Mouse (Mus musculus) stomach, postnatal 0 days (tissue): ENCODE measurements around the gene Kif26b. TPM values are rescaled to one million over a fixed set of nuclear protein-coding genes. Genes with fewer than 3 reads are reported as not detected.

Experiments used
- ATAC-seq: fragments of 200-750 bp; cut with Nextera tagmentation; 2 replicates; pipeline ENCODE4 v1.8.0; 2017; ENCODE audit not compliant: low FRiP score, low TSS enrichment
- DNase-seq: peaks from one replicate; pipeline ENCODE4 v3.0.0-alpha.2; 2016; ENCODE audit warnings: low spot score
- H3K27ac ChIP-seq: fragments of 300-500 bp; sonication (generic); replicated peaks from 2 replicates; pipeline ENCODE4 v1.5.1; 2014; ENCODE audit warnings: mild to moderate bottlenecking, control low read depth
- H3K27me3 ChIP-seq: fragments of 300-500 bp; sonication (generic); 2 replicates; pipeline ENCODE4 v1.6.1; 2014; ENCODE audit warnings: low read length; ENCODE audit not compliant: control insufficient read depth, insufficient read depth
- H3K36me3 ChIP-seq: fragments of 300-500 bp; sonication (generic); 2 replicates; pipeline ENCODE4 v1.6.1; 2014; ENCODE audit warnings: low read length, mixed read lengths; ENCODE audit not compliant: control insufficient read depth, insufficient read depth
- H3K4me1 ChIP-seq: fragments of 300-500 bp; sonication (generic); replicated peaks from 2 replicates; pipeline ENCODE4 v1.6.1; 2014; ENCODE audit warnings: antibody characterized with exemption; ENCODE audit not compliant: control insufficient read depth, insufficient read depth
- H3K4me2 ChIP-seq: fragments of 300-500 bp; sonication (generic); replicated peaks from 2 replicates; pipeline ENCODE4 v1.6.1; 2014; ENCODE audit warnings: low read depth, mild to moderate bottlenecking, control low read depth, moderate library complexity
- H3K4me3 ChIP-seq: fragments of 300-500 bp; sonication (generic); 2 replicates; pipeline ENCODE4 v1.5.1; 2014; ENCODE audit warnings: low read depth, low read length, control low read depth
- H3K9ac ChIP-seq: fragments of 300-500 bp; sonication (generic); 2 replicates; pipeline ENCODE4 v1.6.1; 2014; ENCODE audit warnings: mild to moderate bottlenecking, low read length, control low read depth, mixed read lengths
- H3K9me3 ChIP-seq: fragments of 300-500 bp; sonication (generic); 2 replicates; pipeline ENCODE4 v1.6.1; 2016; ENCODE audit warnings: low read length; ENCODE audit not compliant: control insufficient read depth
- CTCF ChIP-seq: IDR thresholded peaks from 2 replicates; pipeline ENCODE4 v1.5.1; 2016; ENCODE audit warnings: antibody characterized with exemption, low read depth, mild to moderate bottlenecking, moderate library complexity
- EP300 ChIP-seq: optimal IDR thresholded peaks from 2 replicates; pipeline ENCODE3; 2016; ENCODE audit warnings: antibody characterized with exemption
- WGBS: fragments of 180-500 bp; shearing (Covaris S2); extraction: QIAGEN DNeasy Blood & Tissue Kit; methylation state at CpG from one replicate; pipeline ENCODE4 v1.1.7; 2014; 5-methylcytosine and 5-hydroxymethylcytosine counted together
- polyA plus RNA-seq: library from polyadenylated mRNA; unstranded; fragments of >200 nt; fragmentation: Nextera tagmentation; extraction: Ambion mirVana; gene quantifications from 2 replicates; pipeline ENCODE4 v1.2.1, GENCODE M21; 2015

The Kif26b gene
- polyA plus RNA-seq, 1 experiment from 2014 or later, result 0.69 TPM

DNA sequence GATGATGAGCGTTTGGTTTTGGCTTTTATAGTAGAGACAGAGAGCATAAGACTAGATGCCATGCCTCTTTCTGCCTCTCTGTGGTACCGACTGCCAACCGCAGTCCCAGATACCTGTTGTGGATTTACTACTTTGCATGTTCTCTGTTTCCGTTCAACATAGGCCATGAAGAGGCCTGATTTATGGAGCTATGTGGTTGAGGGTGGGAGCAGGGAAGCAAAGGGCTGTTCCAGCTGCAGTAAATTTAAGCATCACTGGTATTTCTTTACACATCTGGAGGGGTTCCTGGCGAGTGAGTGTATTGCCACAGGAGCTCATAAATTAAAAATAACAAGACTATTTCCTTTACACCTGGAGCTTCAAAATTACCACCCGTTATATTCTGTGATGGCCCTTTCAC lies 199.3 kb downstream of the Kif26b start:
- TF ChIP-seq CTCF, result no peak
- no peak for TF ChIP-seq EP300
- WGBS, result 83% methylated on average over 6 of the region's 6 CpGs
- DNase-seq, result no peak

DNA sequence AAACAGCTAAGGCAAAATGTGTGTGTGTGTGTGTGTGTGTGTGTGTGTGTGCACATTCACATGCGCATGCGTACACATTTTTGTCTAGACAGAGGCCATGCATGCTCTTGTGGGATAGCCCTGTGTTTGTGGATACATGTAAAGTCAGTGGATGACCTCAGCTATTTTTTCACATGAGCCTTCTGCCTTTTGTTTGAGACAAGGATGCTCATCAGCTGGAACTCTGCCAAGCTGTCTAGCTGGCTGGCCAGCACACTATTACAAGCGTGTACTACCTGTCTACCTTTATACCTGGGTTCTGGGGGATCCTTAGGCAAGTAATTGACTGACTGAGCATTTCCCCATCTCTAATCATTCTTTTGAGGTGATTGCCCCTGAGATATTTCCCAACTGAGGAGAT lies 201.3 kb downstream of the Kif26b start:
- Histone ChIP-seq H3K9me3 (no peaks in the 10 kb centered on the region), H3K27me3 (no peaks in the 10 kb centered on the region), H3K27ac (no peak overlapping the region), H3K4me3 (no peak overlapping the region), H3K9ac (no peak overlapping the region), H3K36me3 (no peaks in the 10 kb centered on the region), H3K4me1 (no peaks in the 10 kb centered on the region), H3K4me2 (no peak overlapping the region)
- DNase-seq, result no peak
- TF ChIP-seq CTCF, result no peak
- no peak for TF ChIP-seq EP300
- no peak for ATAC-seq
- 92% methylated on average over 3 of the region's 3 CpGs for WGBS

More for the DNA sequence above, 199.3 kb downstream of the Kif26b start:
- H3K9ac ChIP-seq, result no peak overlapping the region
- no peak overlapping the region for H3K4me3 ChIP-seq
- no peaks in the 10 kb centered on the region for H3K9me3 ChIP-seq
- no peaks in the 10 kb centered on the region for H3K36me3 ChIP-seq
- ATAC-seq, result no peak
- H3K27ac ChIP-seq, result no peak overlapping the region
- H3K27me3 ChIP-seq, result no peaks in the 10 kb centered on the region
- no peaks in the 10 kb centered on the region for H3K4me1 ChIP-seq
- no peak overlapping the region for H3K4me2 ChIP-seq

- DNase-seq, result no peak
- no peak overlapping the region for H3K27ac ChIP-seq
Measured at GRCm38 (mm10) chr1:178733035-178733434, 204.1 kb downstream of the Kif26b start.

GRCm38 (mm10) chr1:178734576-178734975 lies 205.7 kb downstream of the Kif26b start:
- Histone ChIP-seq H3K4me3 (no peak overlapping the region), H3K4me2 (no peak overlapping the region), H3K36me3 (no peaks in the 10 kb centered on the region), H3K4me1 (no peaks in the 10 kb centered on the region), H3K9ac (no peak overlapping the region), H3K27me3 (no peaks in the 10 kb centered on the region), H3K9me3 (no peaks in the 10 kb centered on the region), H3K27ac (no peak overlapping the region)
- DNase-seq (no peak), ATAC-seq (no peak)
- TF ChIP-seq EP300, result no peak
- TF ChIP-seq CTCF, result no peak
- 68% methylated on average over 4 of the region's 4 CpGs for WGBS

More at GRCm38 (mm10) chr1:178733035-178733434, 204.1 kb downstream of the Kif26b start:
- Histone ChIP-seq H3K36me3 (no peaks in the 10 kb centered on the region), H3K4me2 (no peak overlapping the region), H3K4me1 (no peaks in the 10 kb centered on the region), H3K27me3 (no peaks in the 10 kb centered on the region), H3K9me3 (no peaks in the 10 kb centered on the region), H3K4me3 (no peak overlapping the region), H3K9ac (no peak overlapping the region)
- WGBS, result 48% methylated on average over 9 of the region's 9 CpGs
- no peak for ATAC-seq
- TF ChIP-seq CTCF (no peak), EP300 (no peak)

DNA sequence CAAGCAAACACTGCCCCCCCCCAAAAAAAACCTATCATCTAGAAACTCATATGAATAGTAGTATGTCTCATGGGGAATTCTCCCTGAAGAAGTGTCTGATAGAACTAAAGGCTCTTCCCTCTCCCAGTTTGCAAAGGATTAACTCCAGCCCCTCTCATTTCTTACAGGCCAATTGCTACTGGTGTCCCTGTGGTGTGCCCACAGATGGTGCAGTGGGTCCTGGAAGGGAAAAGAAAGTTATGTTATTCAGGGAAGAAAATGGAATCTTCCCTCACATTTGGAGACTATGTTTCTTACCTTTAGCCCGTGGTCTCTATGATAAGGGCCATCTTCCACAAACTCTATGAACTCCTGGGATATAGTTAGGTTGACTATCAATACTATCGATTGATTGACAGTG lies 208.0 kb downstream of the Kif26b start:
- no peaks in the 10 kb centered on the region for H3K27me3 ChIP-seq
- H3K27ac ChIP-seq, result no peak overlapping the region
- 84% methylated on average over 2 of the region's 2 CpGs for WGBS
- no peak overlapping the region for H3K4me2 ChIP-seq
- DNase-seq (no peak), ATAC-seq (no peak)
- H3K4me3 ChIP-seq, result no peak overlapping the region
- H3K36me3 ChIP-seq, result no peaks in the 10 kb centered on the region
- H3K9ac ChIP-seq, result no peak overlapping the region
- H3K4me1 ChIP-seq, result no peaks in the 10 kb centered on the region
- TF ChIP-seq CTCF (no peak), EP300 (no peak)
- H3K9me3 ChIP-seq, result no peaks in the 10 kb centered on the region

DNA sequence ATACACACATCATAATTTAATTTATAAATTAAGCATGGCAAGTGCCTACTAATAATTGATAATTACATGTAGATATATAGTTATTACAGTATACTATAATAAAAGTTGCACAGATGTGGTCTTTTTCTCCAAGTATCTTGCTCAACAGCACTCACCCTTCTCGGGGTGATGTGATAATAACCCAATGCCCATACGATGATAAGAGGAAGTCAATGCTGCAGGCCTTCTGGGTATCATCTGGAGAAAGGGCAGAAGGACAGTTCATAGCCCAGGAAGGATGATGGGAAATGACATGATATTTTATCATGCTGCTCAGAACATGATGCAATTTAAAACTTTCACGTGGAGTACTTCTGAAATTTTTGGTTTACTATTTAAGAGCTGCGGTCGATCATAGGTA lies 214.9 kb downstream of the Kif26b start:
- H3K36me3 ChIP-seq, result no peaks in the 10 kb centered on the region
- no peak for DNase-seq
- no peak overlapping the region for H3K4me3 ChIP-seq
- TF ChIP-seq CTCF (no peak), EP300 (no peak)
- H3K27me3 ChIP-seq, result no peaks in the 10 kb centered on the region
- H3K4me1 ChIP-seq, result no peaks in the 10 kb centered on the region
- ATAC-seq, result no peak
- H3K9ac ChIP-seq, result no peak overlapping the region
- H3K27ac ChIP-seq, result no peak overlapping the region
- no peaks in the 10 kb centered on the region for H3K9me3 ChIP-seq
- no peak overlapping the region for H3K4me2 ChIP-seq
- WGBS, result 86% methylated on average over 5 of the region's 5 CpGs
